Mouse (Mus musculus) skeletal muscle tissue, adult 2 months (tissue): ENCODE results near the gene Slc6a6.

ENCODE experiments used
- DNase-seq: peaks from one replicate; pipeline ENCODE4 v3.0.0-alpha.2; 2012; ENCODE audit warnings: low read depth, low spot score

Slc6a6 gene

DNA sequence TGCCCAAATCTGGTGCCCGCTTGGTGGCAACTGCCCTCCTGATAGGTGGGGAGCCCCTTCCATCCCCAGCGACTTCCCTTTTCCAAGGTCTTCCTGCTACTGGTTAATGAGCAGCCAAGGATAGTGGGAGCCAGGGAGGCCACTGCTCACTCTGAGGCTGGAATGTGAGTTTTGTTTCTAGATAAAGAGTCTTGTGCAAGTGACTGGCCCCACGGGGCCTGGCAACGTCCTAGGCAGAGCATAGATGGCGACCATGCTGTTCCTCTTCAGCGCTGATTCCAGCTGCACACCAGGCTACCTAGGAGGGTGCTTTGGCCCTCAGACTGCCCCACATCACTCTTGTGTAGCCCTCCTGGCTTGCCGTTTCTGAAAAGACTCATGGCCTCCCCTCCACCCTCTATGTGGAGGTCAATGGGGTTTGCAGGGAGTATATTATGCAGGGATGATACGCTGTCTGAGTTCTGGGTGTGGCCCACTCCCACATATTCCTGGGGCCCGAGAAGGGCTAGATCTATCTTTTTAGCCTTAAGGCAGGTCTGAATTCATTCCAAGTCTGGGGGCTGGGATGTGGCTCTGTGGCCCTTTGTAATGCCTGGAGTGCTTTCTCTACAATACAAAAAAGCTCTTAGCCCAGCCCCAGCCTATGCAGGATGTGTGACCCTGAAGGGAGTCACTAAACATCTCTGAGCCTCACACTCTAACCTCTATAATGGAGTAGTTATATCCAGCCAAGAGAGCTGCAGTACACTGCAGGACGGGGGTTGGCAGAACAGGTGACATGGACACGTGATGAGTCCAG is 17.2 kb downstream of the Slc6a6 start:
- DNase-seq, result no peak

GRCm38 (mm10) chr6:91703459-91703858 is 19.6 kb downstream of the Slc6a6 start:
- no peak for DNase-seq

DNA sequence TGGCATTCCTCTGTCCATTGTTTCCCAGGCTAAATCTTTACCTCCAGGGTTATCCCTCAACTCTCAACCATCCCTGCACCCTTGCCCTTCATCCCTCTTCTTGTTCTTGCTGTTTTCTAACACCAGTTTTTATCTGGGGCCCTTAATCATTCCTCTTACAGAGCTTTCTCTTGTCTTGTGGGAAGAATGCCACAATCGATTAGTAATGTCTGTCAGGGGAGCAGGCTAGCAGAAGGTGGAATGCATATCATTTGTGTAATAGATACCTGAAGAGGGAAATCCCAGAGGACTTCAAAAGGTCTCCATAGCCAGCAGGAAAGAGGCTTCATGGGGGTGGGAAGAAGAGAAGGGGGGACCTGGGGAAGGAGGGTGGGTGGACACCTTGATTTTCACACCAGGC is 20.6 kb downstream of the Slc6a6 start:
- no peak for DNase-seq

GRCm38 (mm10) chr6:91705651-91706050 is 21.8 kb downstream of the Slc6a6 start:
- no peak for DNase-seq

GRCm38 (mm10) chr6:91706072-91706776 is 22.4 kb downstream of the Slc6a6 start:
- DNase-seq, result peak; percentile 44

- DNase-seq, result no peak
These were observed 23.5 kb downstream of the Slc6a6 start for GRCm38 (mm10) chr6:91707276-91707885.

- no peak for DNase-seq
These were observed 24.2 kb downstream of the Slc6a6 start for GRCm38 (mm10) chr6:91707886-91708564.

DNA sequence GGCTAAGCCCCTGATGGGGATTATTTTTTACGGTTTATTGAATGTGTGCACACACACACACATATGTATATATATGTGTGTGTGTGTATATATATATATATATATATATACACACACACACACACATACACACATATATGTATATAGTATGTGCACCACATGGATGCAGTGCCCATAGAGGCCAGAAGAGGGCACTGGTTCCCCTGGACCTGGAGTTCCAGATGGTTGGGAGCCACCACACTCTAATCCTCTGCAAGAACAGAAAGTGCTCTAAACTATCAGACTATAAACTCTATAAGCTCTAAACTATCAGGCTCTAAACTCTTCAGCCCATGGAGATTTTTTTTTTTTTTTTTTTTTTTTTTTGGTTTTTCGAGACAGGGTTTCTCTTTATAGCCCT is 25.1 kb downstream of the Slc6a6 start:
- no peak for DNase-seq

- DNase-seq, result no peak
These were observed 26.6 kb downstream of the Slc6a6 start for GRCm38 (mm10) chr6:91710345-91710930.

DNA sequence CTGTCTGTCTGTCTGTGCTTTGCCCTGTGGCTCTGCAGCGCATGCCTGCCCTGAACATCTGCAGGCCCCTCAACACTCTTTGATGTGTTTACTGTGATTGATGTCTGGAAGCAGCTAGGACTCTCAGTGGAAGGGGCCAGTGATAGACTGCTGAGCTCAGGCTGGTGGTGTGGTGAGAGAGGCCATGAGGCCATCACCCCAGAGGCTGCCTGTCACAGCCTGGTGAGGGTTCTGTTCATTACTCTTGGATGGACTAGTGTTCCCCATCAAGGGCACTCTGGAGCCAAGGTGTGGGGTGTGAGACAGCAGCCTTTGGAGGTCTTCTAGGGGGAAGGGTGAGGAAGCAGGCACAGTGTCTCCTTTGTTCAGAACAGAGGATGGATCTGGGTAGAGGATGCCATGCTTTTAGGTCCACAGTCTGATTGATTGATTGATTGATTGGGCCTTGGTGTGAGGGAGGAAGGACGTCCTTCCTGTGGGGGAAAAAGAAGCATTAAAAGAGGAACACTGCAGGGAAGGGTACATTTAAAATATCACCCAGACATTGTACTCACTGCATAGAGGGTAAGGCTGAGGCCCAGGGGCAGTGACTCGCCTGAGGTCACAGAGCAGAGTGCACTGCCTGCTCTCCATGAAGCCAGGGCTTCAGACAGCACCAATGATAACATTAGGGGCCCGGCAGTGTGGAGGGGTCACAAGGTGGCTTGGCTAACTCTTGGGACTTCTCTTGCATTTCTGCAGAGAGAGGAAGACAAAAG is 28.4 kb downstream of the Slc6a6 start:
- DNase-seq, result no peak

DNA sequence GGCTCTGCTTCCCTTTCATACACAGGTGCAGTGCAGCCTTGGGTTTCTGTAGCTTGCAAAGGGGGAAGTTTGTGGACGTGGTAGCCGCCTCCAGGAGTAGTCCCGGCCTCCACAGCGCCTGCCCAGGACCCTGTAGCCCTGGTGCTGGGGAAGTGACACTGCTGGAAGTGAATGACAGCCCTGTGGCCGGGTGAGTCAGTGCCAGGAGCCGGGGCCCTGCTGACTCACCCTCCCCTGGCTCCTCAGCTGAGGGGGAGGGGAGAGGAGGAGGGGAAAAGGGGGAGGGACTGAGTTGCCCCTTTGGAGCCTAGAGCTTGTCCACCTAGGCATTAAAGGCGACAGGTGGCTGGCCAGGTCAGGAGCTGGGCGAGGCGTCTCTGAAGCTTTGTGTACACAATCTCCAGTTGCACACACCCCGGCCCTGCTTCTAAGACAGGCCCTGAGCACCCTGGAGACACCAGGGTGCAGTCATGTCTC is 29.0 kb downstream of the Slc6a6 start:
- peak; percentile 77 for DNase-seq

- no peak for DNase-seq
These were observed 29.6 kb downstream of the Slc6a6 start for GRCm38 (mm10) chr6:91713370-91713896.

DNA sequence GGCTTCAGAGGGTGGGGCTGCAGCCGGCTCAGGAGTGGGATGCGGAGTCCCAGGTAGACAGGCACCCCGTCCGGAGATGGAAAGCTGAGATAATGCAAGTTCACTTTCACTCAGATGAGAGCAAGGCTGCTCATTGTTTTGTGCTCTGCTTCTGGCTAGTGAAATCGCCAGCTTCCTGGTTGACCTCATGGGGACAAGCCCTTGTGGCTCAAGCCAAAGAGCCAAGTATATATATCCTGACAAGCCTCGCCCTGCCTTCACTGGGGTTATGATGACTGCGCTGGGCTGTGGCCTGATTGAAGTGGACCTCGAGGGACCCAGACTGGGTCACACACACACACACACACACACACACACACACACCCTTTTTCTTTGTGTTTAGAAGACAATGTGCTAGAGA is 31.2 kb downstream of the Slc6a6 start:
- peak; percentile 71 for DNase-seq

DNA sequence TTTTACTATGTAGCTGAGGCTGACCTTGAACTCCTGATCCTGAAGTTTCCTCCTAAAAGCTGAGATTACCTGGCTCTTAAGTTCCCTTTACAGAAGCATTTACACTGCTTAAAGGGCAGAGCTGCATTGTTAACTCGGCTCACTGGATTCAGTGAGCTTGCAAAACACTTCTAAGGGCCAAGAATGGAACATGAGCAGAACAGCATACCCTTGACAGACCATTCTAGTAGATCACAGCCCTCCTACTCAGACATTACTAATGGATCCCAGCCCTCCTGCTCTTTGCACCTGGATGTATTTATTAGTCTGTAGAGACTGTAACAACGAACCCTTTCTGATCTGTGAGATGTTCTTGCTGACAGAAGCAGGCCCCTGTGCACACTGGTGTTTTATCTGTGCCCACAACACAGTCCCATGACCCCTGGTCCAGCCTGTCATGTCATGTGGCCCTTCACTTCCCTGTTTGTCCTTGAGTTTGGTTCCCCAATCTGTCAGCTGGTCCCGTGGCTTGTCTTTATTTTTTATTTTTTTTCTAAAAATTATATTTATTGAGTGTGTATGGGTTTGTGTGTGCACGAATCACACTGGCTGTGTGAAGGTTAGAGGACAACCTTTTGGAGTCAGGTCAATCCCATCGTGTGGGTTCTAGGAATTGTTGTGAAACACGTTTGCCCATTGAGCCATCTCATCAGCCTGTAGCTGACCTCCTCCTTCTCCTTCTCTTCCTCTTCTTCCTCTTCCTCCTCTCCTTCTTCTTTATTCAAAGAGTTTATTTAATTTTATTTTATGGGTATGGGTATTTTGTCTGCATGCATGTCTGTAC is 32.3 kb downstream of the Slc6a6 start:
- DNase-seq, result no peak

- no peak for DNase-seq
These were observed 34.2 kb downstream of the Slc6a6 start for GRCm38 (mm10) chr6:91718067-91718466.

DNA sequence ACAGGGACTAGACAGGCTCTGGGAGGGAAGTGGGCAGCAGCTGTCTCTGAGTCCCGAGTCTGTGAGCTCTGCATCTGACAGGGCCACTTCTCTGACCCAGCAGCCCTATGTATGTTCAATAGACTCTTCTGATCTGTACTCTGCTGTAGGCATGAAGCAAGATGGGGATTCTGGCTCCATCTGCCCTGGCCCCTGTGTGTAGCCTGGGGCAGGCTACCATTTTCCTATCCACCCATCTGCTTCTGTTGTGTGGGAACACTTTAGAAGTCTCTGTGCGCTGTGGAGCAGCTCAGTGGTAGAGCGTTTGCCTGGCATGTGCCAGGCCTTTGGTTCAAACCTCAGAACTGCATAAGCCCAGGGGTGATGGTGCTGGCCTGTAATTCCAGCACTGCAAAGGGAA is 34.8 kb downstream of the Slc6a6 start:
- no peak for DNase-seq

GRCm38 (mm10) chr6:91719042-91719747 is 35.3 kb downstream of the Slc6a6 start:
- DNase-seq, result no peak

GRCm38 (mm10) chr6:91719865-91720533 is 36.1 kb downstream of the Slc6a6 start:
- DNase-seq, result no peak
